Mouse (Mus musculus) kidney, adult 11 months (tissue): ENCODE results near the gene Tnfsf12.
"Not testable (repeated sequence)": the region's sequence is repeated elsewhere in the genome, so short reads cannot be mapped to it uniquely, and the experiment has no call there.

ENCODE experiments used
- DNase-seq: peaks from one replicate; pipeline ENCODE4 v3.0.0; 2022

Tnfsf12 gene

GRCm38 (mm10) chr11:69703814-69704612 lies 8.4 kb upstream of the Tnfsf12 start:
- no peak for DNase-seq

GRCm38 (mm10) chr11:69703381-69703780 lies 7.7 kb upstream of the Tnfsf12 start:
- DNase-seq = not testable (repeated sequence)

GRCm38 (mm10) chr11:69702886-69703285 lies 7.2 kb upstream of the Tnfsf12 start:
- DNase-seq = not testable (repeated sequence)

- no peak for DNase-seq
Observed at GRCm38 (mm10) chr11:69699595-69699994, 3.9 kb upstream of the Tnfsf12 start.

- no peak for DNase-seq
Observed at GRCm38 (mm10) chr11:69698574-69698973, 2.9 kb upstream of the Tnfsf12 start.

GRCm38 (mm10) chr11:69697396-69697795 lies 1.7 kb upstream of the Tnfsf12 start:
- no peak for DNase-seq

GRCm38 (mm10) chr11:69695046-69695360 lies 646 bp downstream of the Tnfsf12 start:
- no peak for DNase-seq

- DNase-seq = no peak
Observed at GRCm38 (mm10) chr11:69693421-69693965, 2.2 kb downstream of the Tnfsf12 start.

- peak; percentile 78 for DNase-seq
Observed at GRCm38 (mm10) chr11:69692863-69693262, 2.8 kb downstream of the Tnfsf12 start.

GRCm38 (mm10) chr11:69692196-69692811 lies 3.3 kb downstream of the Tnfsf12 start:
- DNase-seq = peak; percentile 63

GRCm38 (mm10) chr11:69689891-69690290 lies 5.8 kb downstream of the Tnfsf12 start:
- DNase-seq = peak; percentile 58

GRCm38 (mm10) chr11:69687061-69687460 lies 8.6 kb downstream of the Tnfsf12 start:
- no peak for DNase-seq

- peak; percentile 69 for DNase-seq
Observed at GRCm38 (mm10) chr11:69686377-69686776, 9.3 kb downstream of the Tnfsf12 start.

GRCm38 (mm10) chr11:69685526-69686148 lies 10.0 kb downstream of the Tnfsf12 start, which contains the start of gene Tnfsf13:
Gene Tnfsf13 (minus strand): TSS chr11:69685784.
- peak; percentile 94 for DNase-seq

GRCm38 (mm10) chr11:69684936-69685335 lies 10.7 kb downstream of the Tnfsf12 start:
- DNase-seq = no peak

GRCm38 (mm10) chr11:69684128-69684745 lies 11.4 kb downstream of the Tnfsf12 start:
- no peak for DNase-seq

GRCm38 (mm10) chr11:69683576-69683975 lies 12.1 kb downstream of the Tnfsf12 start:
- no peak for DNase-seq

GRCm38 (mm10) chr11:69682840-69683533 lies 12.7 kb downstream of the Tnfsf12 start:
- DNase-seq = peak; percentile 80

GRCm38 (mm10) chr11:69682209-69682839 lies 13.3 kb downstream of the Tnfsf12 start:
- peak; percentile 37 for DNase-seq

GRCm38 (mm10) chr11:69681314-69682208 lies 14.1 kb downstream of the Tnfsf12 start, which contains the start of gene Senp3:
Gene Senp3 (minus strand): TSS chr11:69682084.
- DNase-seq = peak; percentile 94
